Mouse (Mus musculus): ENCODE measurements at regions not wholly inside any gene's neighbourhood (a gene's known extent, or its start where the extent isn't known, plus 50 kb on each side); places are given as distances from the start of the nearest gene placed in this dataset.

DNA sequence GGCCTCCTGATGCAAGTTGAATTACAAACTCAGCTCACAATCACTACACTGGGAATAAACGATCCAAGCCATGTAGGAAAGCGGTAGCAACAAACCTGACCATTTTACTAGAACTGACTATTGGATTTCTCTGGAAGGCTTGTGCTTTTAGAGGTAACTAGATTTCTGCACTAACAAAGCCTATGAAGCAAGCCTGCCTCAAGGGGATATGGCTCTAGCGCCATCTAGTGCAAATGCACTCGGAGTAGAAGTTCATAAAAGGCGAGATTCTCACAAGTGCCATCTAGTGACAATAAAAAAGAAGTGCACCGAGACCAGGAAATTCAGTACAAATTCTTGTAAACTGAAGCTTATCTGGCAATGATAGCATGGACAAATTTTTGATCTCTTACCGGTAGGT, 364.9 kb upstream of the Fmr1 start:
- TF ChIP-seq CTCF (IDR thresholded peaks at IDR 0.05; ENCODE audit: extremely low read depth, insufficient read depth, low read length) (peak; percentile 88), POLR2A (IDR thresholded peaks at IDR 0.05; ENCODE audit: extremely low read depth, insufficient read depth, low read length) (no peak)
- no peak overlapping the region for H3K27ac ChIP-seq (ENCODE audit: insufficient read depth, low read length)
- no peak overlapping the region for H3K4me3 ChIP-seq (ENCODE audit: insufficient read depth, low read length)
- H3K4me1 ChIP-seq (ENCODE audit: control insufficient read depth, insufficient read depth, low read length), result no peaks in the 10 kb centered on the region

Data from cortical plate, adult 2 months (tissue).